9 mouse cellular contexts compared by ENCODE assay signal in genomic region chr7:81933601-81934266, GRCm38 (mm10). TPM values are rescaled to one million over a fixed set of nuclear protein-coding genes. Genes with fewer than 3 reads are reported as not detected.
A peak's percentile ranks its signal among the peaks of the same experiment; 100 is the strongest.
DNase-seq lines count a peak whose midpoint lies in the region; ATAC-seq and TF ChIP-seq lines count a peak whose summit lies in the region.
"Had no signal": no experiment of that assay in that cellular context is flagged by ENCODE, and none has a peak within 500 bp of the region (broad histone marks: within the 10 kb centered on the region; RNA-seq: fewer than 3 reads in every experiment).

No protein-coding gene starts in this region.

- H3K36me3 ChIP-seq in embryonic facial prominence, embryonic 11.5 days (replicated peaks; ENCODE audit: control insufficient read depth, insufficient read depth, low read depth, low read length): no peaks in the 10 kb centered on the region
- no peaks in the 10 kb centered on the region for H3K36me3 ChIP-seq in kidney, adult 2 months (ENCODE audit: control insufficient read depth, insufficient read depth, low read length)
- H3K36me3 ChIP-seq in limb, embryonic 13.5 days: no peaks in the 10 kb centered on the region
- no peaks in the 10 kb centered on the region for H3K36me3 ChIP-seq in midbrain, embryonic 15.5 days (replicated peaks)
- H3K36me3 ChIP-seq in stomach, embryonic 15.5 days: no peaks in the 10 kb centered on the region

- no peak for TF ChIP-seq CTCF in kidney, adult 2 months (conservative IDR thresholded peaks at IDR 0.05; ENCODE audit: insufficient read depth, insufficient read length, low read depth, low read length)

- 0 out of 2 replicates have a peak, but pooled peaks cover 2% of the 10 kb centered on the region for H3K4me1 ChIP-seq in embryonic facial prominence, embryonic 11.5 days (ENCODE audit: control insufficient read depth, insufficient read depth, low read length)
- H3K4me1 ChIP-seq in kidney, adult 2 months (ENCODE audit: control insufficient read depth, insufficient read depth, low read length): 0 out of 2 replicates have a peak, but pooled peaks cover 3% of the 10 kb centered on the region
- H3K4me1 ChIP-seq in limb, embryonic 13.5 days: peaks cover 21% of the 10 kb centered on the region
- peaks cover 41% of the 10 kb centered on the region for H3K4me1 ChIP-seq in midbrain, embryonic 15.5 days
- H3K4me1 ChIP-seq in stomach, embryonic 15.5 days: no peaks in the 10 kb centered on the region

- H3K9me3 ChIP-seq in embryonic facial prominence, embryonic 11.5 days (replicated peaks; ENCODE audit: control insufficient read depth, low read length): no peaks in the 10 kb centered on the region
- no peaks in the 10 kb centered on the region for H3K9me3 ChIP-seq in limb, embryonic 13.5 days
- H3K9me3 ChIP-seq in midbrain, embryonic 15.5 days: no peaks in the 10 kb centered on the region
- H3K9me3 ChIP-seq in stomach, embryonic 15.5 days: no peaks in the 10 kb centered on the region

- H3K4me3 ChIP-seq in embryonic facial prominence, embryonic 11.5 days (ENCODE audit: low read depth, low read length): peak overlapping the region; percentile 80
- peak overlapping the region; percentile 72 for H3K4me3 ChIP-seq in kidney, adult 2 months (ENCODE audit: insufficient read depth, low read depth, low read length)
- peak overlapping the region; percentile 93 for H3K4me3 ChIP-seq in limb, embryonic 13.5 days
- H3K4me3 ChIP-seq in midbrain, embryonic 15.5 days: peak overlapping the region; percentile 98
- peak overlapping the region; percentile 73 for H3K4me3 ChIP-seq in stomach, embryonic 15.5 days (replicated peaks)
- H3K4me3 ChIP-seq: myocyte had no signal

- H3K4me2 ChIP-seq in embryonic facial prominence, embryonic 11.5 days (ENCODE audit: low read depth, low read length): peak overlapping the region; percentile 76
- H3K4me2 ChIP-seq in limb, embryonic 13.5 days (replicated peaks): peak overlapping the region; percentile 89
- H3K4me2 ChIP-seq in midbrain, embryonic 15.5 days: peak overlapping the region; percentile 75
- H3K4me2 ChIP-seq in stomach, embryonic 15.5 days: peak overlapping the region; percentile 89

- H3K27ac ChIP-seq in embryonic facial prominence, embryonic 11.5 days (replicated peaks; ENCODE audit: low read depth, low read length): peak overlapping the region; percentile 95
- no peak overlapping the region for H3K27ac ChIP-seq in kidney, adult 2 months (ENCODE audit: insufficient read depth, low read depth, low read length)
- peak overlapping the region; percentile 97 for H3K27ac ChIP-seq in limb, embryonic 13.5 days
- H3K27ac ChIP-seq in midbrain, embryonic 15.5 days: peak overlapping the region; percentile 99
- H3K27ac ChIP-seq in stomach, embryonic 15.5 days: peak overlapping the region; percentile 86

- WGBS in embryonic facial prominence, embryonic 11.5 days: 0% methylated on average over 64 of the region's 103 CpGs
- under 1% methylated on average over 103 of the region's 103 CpGs for WGBS in kidney, adult 2 months
- under 1% methylated on average over 94 of the region's 103 CpGs for WGBS in limb, embryonic 13.5 days
- WGBS in midbrain, embryonic 15.5 days: under 1% methylated on average over 96 of the region's 103 CpGs
- under 1% methylated on average over 100 of the region's 103 CpGs for WGBS in stomach, embryonic 15.5 days

- H3K27me3 ChIP-seq in embryonic facial prominence, embryonic 11.5 days (ENCODE audit: control insufficient read depth, insufficient read depth, low read length): no peaks in the 10 kb centered on the region; the same call in 1 of the 2 replicates
- no peaks in the 10 kb centered on the region for H3K27me3 ChIP-seq in kidney, adult 2 months (replicated peaks; ENCODE audit: control insufficient read depth, insufficient read depth, low read length)
- H3K27me3 ChIP-seq in limb, embryonic 13.5 days: peaks cover 4% of the 10 kb centered on the region; the same call in 1 of the 2 replicates
- H3K27me3 ChIP-seq in midbrain, embryonic 15.5 days (replicated peaks): no peaks in the 10 kb centered on the region
- H3K27me3 ChIP-seq in stomach, embryonic 15.5 days (replicated peaks): no peaks in the 10 kb centered on the region

- peak; percentile 11 to 38 for DNase-seq in spleen, postnatal 10 days (ENCODE audit: low spot score in 2 of 2)
- no peak for DNase-seq in spleen, postnatal 36 days (ENCODE audit: low spot score in 2 of 2)
- DNase-seq in embryonic facial prominence, embryonic 11.5 days (ENCODE audit: low spot score): peak; percentile 72
- DNase-seq in heart, adult 8-10 months (ENCODE audit: low spot score): peak; percentile 33
- DNase-seq in kidney, adult 2 months: peak; percentile 54

- peak; percentile 65 for ATAC-seq in embryonic facial prominence, embryonic 11.5 days (replicated peaks; ENCODE audit: insufficient number of reproducible peaks, low FRiP score, low TSS enrichment, low read depth)
- peak; percentile 77 for ATAC-seq in limb, embryonic 13.5 days (ENCODE audit: low FRiP score, low read depth)
- peak; percentile 86 for ATAC-seq in midbrain, embryonic 15.5 days (replicated peaks)
- ATAC-seq in stomach, embryonic 15.5 days (ENCODE audit: insufficient read depth, low FRiP score, low read depth): peak; percentile 72

- peak overlapping the region; percentile 99 for H3K9ac ChIP-seq in embryonic facial prominence, embryonic 11.5 days (replicated peaks; ENCODE audit: low read length)
- H3K9ac ChIP-seq in limb, embryonic 13.5 days: peak overlapping the region; percentile 94
- peak overlapping the region; percentile 99 for H3K9ac ChIP-seq in midbrain, embryonic 15.5 days
- peak overlapping the region; percentile 75 for H3K9ac ChIP-seq in stomach, embryonic 15.5 days

- no peak for TF ChIP-seq POLR2A in kidney, adult 2 months (IDR thresholded peaks at IDR 0.05; ENCODE audit: low read depth, low read length)

RNA-seq across cellular contexts. Expression of gene Hdgfl3, which starts 0.5 kb away (rescaled TPM):
- 33.9 and 35.6 TPM in 2 replicates for polyA plus RNA-seq in embryonic facial prominence, embryonic 11.5 days (2014; fragmentation: Nextera tagmentation; extraction: Ambion mirVana)
- 1 to 10 TPM; 7.1 to 9.5 (median 8.9) TPM for total RNA-seq in heart, adult 8-10 months (2022)
- polyA plus RNA-seq in kidney, adult 2 months (2012; rRNA removed): 1.5 TPM in 2 replicates
- polyA plus RNA-seq in limb, embryonic 13.5 days (2015; fragmentation: Nextera tagmentation; extraction: Ambion mirVana): 24.5 and 26.9 TPM in 2 replicates
- 67.0 and 71.7 TPM in 2 replicates for polyA plus RNA-seq in midbrain, embryonic 15.5 days (2015; fragmentation: Nextera tagmentation; extraction: Ambion mirVana)
- polyA plus RNA-seq in stomach, embryonic 15.5 days (2015; fragmentation: Nextera tagmentation; extraction: Ambion mirVana): 12.0 and 12.4 TPM in 2 replicates

RNA-seq across cellular contexts. Expression of gene Bnc1, which starts 58.4 kb away (rescaled TPM):
- polyA plus RNA-seq in embryonic facial prominence, embryonic 11.5 days (2014; fragmentation: Nextera tagmentation; extraction: Ambion mirVana): 4.3 and 7.0 TPM in 2 replicates
- total RNA-seq in heart, adult 8-10 months (2022): 1 to 10 TPM; 1.5 to 2.2 (median 1.6) TPM
- 0.05 and 0.11 TPM in 2 replicates for polyA plus RNA-seq in kidney, adult 2 months (2012; rRNA removed)
- polyA plus RNA-seq in limb, embryonic 13.5 days (2015; fragmentation: Nextera tagmentation; extraction: Ambion mirVana): 2.2 and 2.3 TPM in 2 replicates
- polyA plus RNA-seq in midbrain, embryonic 15.5 days (2015; fragmentation: Nextera tagmentation; extraction: Ambion mirVana): 0.08 and 0.20 TPM in 2 replicates
- polyA plus RNA-seq in stomach, embryonic 15.5 days (2015; fragmentation: Nextera tagmentation; extraction: Ambion mirVana): 3.8 and 4.0 TPM in 2 replicates

Comparison
In these comparisons a context has a peak if more than half of its experiments do, and no peak if none do; other contexts are left out.
1. DNase-seq: peak in spleen, postnatal 10 days (2 of 2), embryonic facial prominence, embryonic 11.5 days (single experiment), heart, adult 8-10 months (single experiment) and kidney, adult 2 months (single experiment); none in spleen, postnatal 36 days (0 of 2).
2. Peak in every context shown above with its lines, with median percentiles within 50 percentile points of each other: ATAC-seq, H3K4me2 ChIP-seq, H3K4me3 ChIP-seq and H3K9ac ChIP-seq.